Comparison of ENCODE assay signal across 12 mouse cellular contexts in the genomic region with DNA sequence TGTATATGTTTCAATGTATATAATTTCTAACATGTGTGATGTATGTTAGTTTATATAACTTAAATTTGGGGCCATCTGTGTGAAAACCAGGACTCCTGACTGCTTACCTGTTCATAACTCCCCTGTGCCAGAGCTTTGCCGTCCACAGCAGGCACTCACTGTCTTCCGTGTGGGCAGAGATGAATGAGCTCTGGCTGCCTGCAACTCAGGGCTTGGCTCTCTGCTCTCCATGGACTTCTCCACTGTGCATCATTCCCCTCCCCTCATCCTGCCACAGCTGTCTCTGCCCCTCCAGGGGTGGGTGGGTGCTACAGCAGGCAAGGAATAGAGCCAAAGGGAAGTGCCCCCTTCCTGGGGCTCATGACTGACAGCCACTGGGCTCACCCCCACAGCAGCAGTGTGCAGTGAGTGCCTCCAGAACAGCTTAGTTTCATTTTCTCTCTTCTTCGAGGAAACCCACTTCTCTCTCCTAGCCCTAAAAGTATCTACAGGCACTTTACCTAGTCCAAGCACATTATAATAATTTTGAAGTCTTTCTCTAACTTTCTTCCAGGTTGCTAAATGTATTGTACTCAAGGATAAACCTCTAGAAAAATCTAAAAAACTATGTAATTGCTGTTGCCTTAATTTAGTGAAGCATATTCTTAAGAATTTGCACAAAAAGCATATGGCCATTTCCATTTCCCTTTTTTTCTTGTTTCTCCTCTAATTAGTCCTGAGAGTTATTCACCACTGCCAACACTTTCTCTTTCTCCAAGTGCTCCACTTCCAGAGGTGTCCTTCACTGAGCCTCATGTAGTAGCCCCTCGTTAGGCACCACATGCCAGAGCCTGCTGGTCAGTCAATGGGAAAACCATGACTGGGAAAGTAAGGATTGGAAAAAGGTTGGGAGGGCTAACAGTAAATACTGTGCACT. TPM values are rescaled to one million over a fixed set of nuclear protein-coding genes. Genes with fewer than 3 reads are reported as not detected.
DNase-seq lines count a peak whose midpoint lies in the region; ATAC-seq and TF ChIP-seq lines count a peak whose summit lies in the region.
"Had no signal": no experiment of that assay in that cellular context is flagged by ENCODE, and none has a peak within 500 bp of the region (broad histone marks: within the 10 kb centered on the region; RNA-seq: fewer than 3 reads in every experiment).

No protein-coding gene starts in this region.

- TF ChIP-seq CTCF in olfactory bulb, adult 2 months (IDR thresholded peaks at IDR 0.05; ENCODE audit: insufficient read depth, low read depth, low read length) = no peak

- no peak overlapping the region for H3K9ac ChIP-seq in heart, embryonic 12.5 days
- no peak overlapping the region for H3K9ac ChIP-seq in heart, embryonic 11.5 days (ENCODE audit: low read depth, low read length)
- H3K9ac ChIP-seq: midbrain, embryonic 12.5 days had no signal

- H3K36me3 ChIP-seq in heart, embryonic 12.5 days = no peaks in the 10 kb centered on the region
- no peaks in the 10 kb centered on the region for H3K36me3 ChIP-seq in heart, embryonic 11.5 days (ENCODE audit: control insufficient read depth, insufficient read depth, low read length)
- H3K36me3 ChIP-seq: midbrain, embryonic 12.5 days had no signal

- 0 out of 2 replicates have a peak, but pooled peaks cover 3% of the 10 kb centered on the region for H3K4me1 ChIP-seq in heart, embryonic 12.5 days (replicated peaks)
- no peaks in the 10 kb centered on the region for H3K4me1 ChIP-seq in heart, embryonic 11.5 days (ENCODE audit: control insufficient read depth, insufficient read depth, low read length)
- H3K4me1 ChIP-seq in olfactory bulb, adult 2 months (ENCODE audit: control insufficient read depth, insufficient read depth, low read length) = peaks cover 4% of the 10 kb centered on the region
- H3K4me1 ChIP-seq: midbrain, embryonic 12.5 days had no signal

- no peak for TF ChIP-seq POLR2A in olfactory bulb, adult 2 months (IDR thresholded peaks at IDR 0.05; ENCODE audit: insufficient read depth, low read depth, low read length)

- H3K9me3 ChIP-seq in heart, embryonic 12.5 days (replicated peaks) = no peaks in the 10 kb centered on the region
- H3K9me3 ChIP-seq in heart, embryonic 11.5 days (replicated peaks; ENCODE audit: control insufficient read depth, low read length) = no peaks in the 10 kb centered on the region
- H3K9me3 ChIP-seq: midbrain, embryonic 12.5 days had no signal

- no peaks in the 10 kb centered on the region for H3K27me3 ChIP-seq in heart, embryonic 12.5 days (replicated peaks)
- H3K27me3 ChIP-seq in heart, embryonic 11.5 days (ENCODE audit: control insufficient read depth, insufficient read depth, low read length) = no peaks in the 10 kb centered on the region
- H3K27me3 ChIP-seq: midbrain, embryonic 12.5 days; Patski had no signal

- peak overlapping the region; percentile 1; the same call in 1 of the 2 replicates for H3K4me2 ChIP-seq in heart, embryonic 12.5 days
- H3K4me2 ChIP-seq in heart, embryonic 11.5 days = no peak overlapping the region; the same call in 1 of the 2 replicates
- H3K4me2 ChIP-seq: midbrain, embryonic 12.5 days had no signal

- H3K27ac ChIP-seq in heart, embryonic 12.5 days (ENCODE audit: poor library complexity, severe bottlenecking) = no peak overlapping the region
- H3K27ac ChIP-seq in heart, embryonic 11.5 days (ENCODE audit: low read depth, low read length) = no peak overlapping the region
- H3K27ac ChIP-seq in olfactory bulb, adult 2 months (ENCODE audit: insufficient read depth, low read depth, low read length) = no peak overlapping the region
- H3K27ac ChIP-seq: midbrain, embryonic 12.5 days had no signal

- no peak overlapping the region for H3K4me3 ChIP-seq in heart, embryonic 12.5 days
- H3K4me3 ChIP-seq in heart, embryonic 11.5 days (ENCODE audit: low read depth, low read length) = no peak overlapping the region
- H3K4me3 ChIP-seq in olfactory bulb, adult 2 months (ENCODE audit: insufficient read depth, low read depth, low read length) = peak overlapping the region; percentile 1; the same call in 1 of the 2 replicates
- H3K4me3 ChIP-seq: midbrain, embryonic 12.5 days had no signal

- 47% methylated on average over 4 of the region's 4 CpGs for WGBS in heart, embryonic 12.5 days
- WGBS in heart, embryonic 11.5 days (ENCODE audit: insufficient replicate concordance) = 60% methylated on average over 4 of the region's 4 CpGs
- 42% methylated on average over 4 of the region's 4 CpGs for WGBS in olfactory bulb, adult 2 months

- ATAC-seq in heart, embryonic 12.5 days (ENCODE audit: insufficient number of reproducible peaks, low FRiP score) = no peak
- ATAC-seq in heart, embryonic 11.5 days (replicated peaks; ENCODE audit: insufficient number of reproducible peaks, low FRiP score, low TSS enrichment) = no peak
- peak; percentile 73 for ATAC-seq in CD4-positive, CD25-positive, alpha-beta regulatory T cell, adult 4 months
- peak; percentile 94 to 98 for ATAC-seq in hematopoietic stem cell, adult 5-6 weeks (replicated peaks in 1 of 2; ENCODE audit: insufficient read depth in 1 of 2, low FRiP score in 2 of 2, low TSS enrichment in 1 of 2, low read depth in 1 of 2, poor library complexity in 2 of 2, severe bottlenecking in 2 of 2)

- DNase-seq in kidney, postnatal 36 days = no peak
- no peak for DNase-seq in lung, postnatal 4 days
- DNase-seq in adipocyte (ENCODE audit: low spot score) = no peak
- DNase-seq: cerebellum, postnatal 10 days; kidney, adult 11 months had no signal

RNA-seq across cellular contexts. Expression of a gene that starts 36.9 kb away (rescaled TPM):
- polyA plus RNA-seq in heart, embryonic 12.5 days (2016; fragmentation: Nextera tagmentation; extraction: Ambion mirVana) = 4.3 and 5.4 TPM in 2 replicates
- polyA plus RNA-seq in heart, embryonic 11.5 days (2014; fragmentation: Nextera tagmentation; extraction: Ambion mirVana) = 2.3 and 4.8 TPM in 2 replicates
- polyA plus RNA-seq in CD4-positive, CD25-positive, alpha-beta regulatory T cell, adult 4 months (2017; shearing (Covaris generic)) = 1 to 10 TPM; 4.5 to 5.2 TPM
- 22.0 and 29.0 TPM in 2 replicates for total RNA-seq in hematopoietic stem cell, adult 5-6 weeks (2017)
- not detected in 2 replicates for polyA plus RNA-seq in olfactory bulb, adult 2 months (2012; ENCODE audit: insufficient read depth, insufficient read length, low replicate concordance, missing spikeins)

RNA-seq across cellular contexts. Expression of a gene that starts 53.3 kb away (rescaled TPM):
- polyA plus RNA-seq in heart, embryonic 12.5 days (2016; fragmentation: Nextera tagmentation; extraction: Ambion mirVana) = 17.1 and 17.7 TPM in 2 replicates
- polyA plus RNA-seq in heart, embryonic 11.5 days (2014; fragmentation: Nextera tagmentation; extraction: Ambion mirVana) = 13.9 and 15.0 TPM in 2 replicates
- 100 to 1,000 TPM in 1 of 2 experiments, 10 to 100 TPM in 1; 94.9 to 141 TPM for polyA plus RNA-seq in CD4-positive, CD25-positive, alpha-beta regulatory T cell, adult 4 months (2017; shearing (Covaris generic))
- 26.5 and 31.8 TPM in 2 replicates for total RNA-seq in hematopoietic stem cell, adult 5-6 weeks (2017)
- not detected in 2 replicates for polyA plus RNA-seq in olfactory bulb, adult 2 months (2012; ENCODE audit: insufficient read depth, insufficient read length, low replicate concordance, missing spikeins)

Comparison
In these comparisons a context has a peak if more than half of its experiments do, and no peak if none do; other contexts are left out.
1. ATAC-seq: peak in CD4-positive, CD25-positive, alpha-beta regulatory T cell, adult 4 months (single experiment) and hematopoietic stem cell, adult 5-6 weeks (2 of 2); none in heart, embryonic 12.5 days (single experiment) and heart, embryonic 11.5 days (single experiment).